Mouse (Mus musculus): ENCODE measurements at regions not wholly inside any gene's neighbourhood (a gene's known extent, or its start where the extent isn't known, plus 50 kb on each side); places are given as distances from the start of the nearest gene placed in this dataset.

DNA sequence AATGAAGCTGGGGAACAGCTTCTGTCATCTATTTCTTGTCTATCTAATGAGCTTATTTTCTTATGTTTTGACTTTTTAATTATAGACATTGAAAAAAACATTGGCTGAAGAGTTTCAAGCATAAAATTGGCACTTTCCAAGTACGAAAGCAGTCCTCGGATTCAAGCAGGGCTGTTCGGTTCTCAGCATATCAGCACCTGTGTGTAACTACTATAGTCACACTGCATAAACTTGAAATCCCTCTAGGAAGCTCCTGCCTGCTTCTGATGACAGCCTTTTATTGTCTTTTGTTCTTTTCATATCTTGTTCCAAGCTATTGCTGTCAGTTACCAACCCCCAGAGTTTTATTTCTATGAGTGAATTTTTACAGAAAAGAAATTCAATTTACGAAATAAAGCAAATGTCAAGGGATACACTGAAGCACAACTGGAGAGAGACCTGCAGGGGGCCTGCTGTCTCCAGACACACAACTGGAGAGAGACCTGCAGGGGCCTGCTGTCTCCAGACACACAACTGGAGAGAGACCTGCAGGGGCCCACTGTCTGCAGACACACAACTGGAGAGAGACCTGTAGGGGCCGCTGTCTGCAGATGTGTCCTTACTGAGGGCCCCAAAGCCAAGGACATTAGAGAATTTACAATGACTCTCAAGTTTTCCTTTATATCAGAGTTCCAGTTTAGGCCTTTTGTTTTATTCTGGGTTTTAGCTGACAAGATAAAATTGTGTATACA lies 165.3 kb downstream of the Fam198b start:
- no peaks in the 10 kb centered on the region for H3K4me1 ChIP-seq (ENCODE audit: control insufficient read depth in 1 of 2, insufficient read depth in 2 of 2)
- no peak overlapping the region for H3K27ac ChIP-seq (ENCODE audit: insufficient read depth, low read depth)
- no peaks in the 10 kb centered on the region for H3K9me3 ChIP-seq (replicated peaks; ENCODE audit: low read length)
- H3K4me3 ChIP-seq (replicated peaks in 1 of 3; ENCODE audit: low read depth in 2 of 3, low read length in 2 of 3, poor library complexity in 1 of 3), result no peak overlapping the region
- in situ Hi-C loops (cut with MboI; ENCODE audit: low pct_ligation_motif_present, low pct_unique_long_range_greater_than_20kb, low sequenced_read_pairs), result no loop called here
- dilution Hi-C loops (cut with MboI; ENCODE audit: extremely low pct_ligation_motif_present, extremely low pct_unique_long_range_greater_than_20kb, low sequenced_read_pairs), result no loop called here
- H3K4me2 ChIP-seq (ENCODE audit: insufficient read depth, low read depth, poor library complexity, severe bottlenecking), result no peak overlapping the region
- no peak for DNase-seq (ENCODE audit: extremely low read depth)
- no peak for TF ChIP-seq EP300 (IDR thresholded peaks at IDR 0.05; ENCODE audit: low read length)
- H3K79me2 ChIP-seq (replicated peaks; ENCODE audit: control insufficient read depth, extremely low read depth, insufficient read depth, poor library complexity, severe bottlenecking), result no peaks in the 10 kb centered on the region
- H3K9ac ChIP-seq (ENCODE audit: insufficient read depth, low read depth), result no peak overlapping the region
- no peaks in the 10 kb centered on the region for H3K27me3 ChIP-seq (replicated peaks)
- no peaks in the 10 kb centered on the region for H3K36me3 ChIP-seq (replicated peaks in 1 of 2; ENCODE audit: control insufficient read depth in 1 of 2, insufficient read depth in 1 of 2, low read length in 1 of 2)

DNA sequence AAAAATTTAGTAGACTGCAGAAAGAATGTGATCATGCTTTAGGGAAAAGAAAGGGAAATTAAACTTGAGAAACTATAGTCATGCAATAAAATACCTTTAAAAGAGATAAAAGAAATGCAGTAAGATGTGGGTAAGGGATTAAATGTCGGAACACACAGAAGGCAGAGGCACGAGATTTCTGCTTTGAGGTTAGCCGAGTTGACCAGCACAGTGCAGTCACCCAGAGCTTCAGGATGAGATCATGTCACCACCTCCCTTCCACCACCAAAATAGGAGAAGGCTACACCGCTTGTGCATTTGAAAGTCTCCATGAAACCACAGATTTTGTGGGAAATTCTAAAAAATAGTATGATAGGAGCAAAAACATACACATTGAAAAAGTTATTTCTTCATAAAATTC lies 166.6 kb downstream of the Fam198b start:
- in situ Hi-C loops (cut with MboI; ENCODE audit: low pct_ligation_motif_present, low pct_unique_long_range_greater_than_20kb, low sequenced_read_pairs), result no loop called here
- H3K4me1 ChIP-seq (ENCODE audit: control insufficient read depth in 1 of 2, insufficient read depth in 2 of 2), result no peaks in the 10 kb centered on the region
- dilution Hi-C loops (cut with MboI; ENCODE audit: extremely low pct_ligation_motif_present, extremely low pct_unique_long_range_greater_than_20kb, low sequenced_read_pairs), result no loop called here
- H3K9ac ChIP-seq (ENCODE audit: insufficient read depth, low read depth), result no peak overlapping the region
- H3K36me3 ChIP-seq (replicated peaks in 1 of 2; ENCODE audit: control insufficient read depth in 1 of 2, insufficient read depth in 1 of 2, low read length in 1 of 2), result no peaks in the 10 kb centered on the region
- no peak for TF ChIP-seq MYC (IDR thresholded peaks at IDR 0.05; ENCODE audit: low read depth, low read length)
- no peak for DNase-seq (ENCODE audit: extremely low read depth)
- H3K79me2 ChIP-seq (replicated peaks; ENCODE audit: control insufficient read depth, extremely low read depth, insufficient read depth, poor library complexity, severe bottlenecking), result no peaks in the 10 kb centered on the region
- no peaks in the 10 kb centered on the region for H3K27me3 ChIP-seq (replicated peaks)
- no peak overlapping the region for H3K27ac ChIP-seq (ENCODE audit: insufficient read depth, low read depth)
- H3K4me2 ChIP-seq (ENCODE audit: insufficient read depth, low read depth, poor library complexity, severe bottlenecking), result no peak overlapping the region
- no peak overlapping the region for H3K4me3 ChIP-seq (replicated peaks in 1 of 3; ENCODE audit: low read depth in 2 of 3, low read length in 2 of 3, poor library complexity in 1 of 3)
- H3K9me3 ChIP-seq (replicated peaks; ENCODE audit: low read length), result no peaks in the 10 kb centered on the region

DNA sequence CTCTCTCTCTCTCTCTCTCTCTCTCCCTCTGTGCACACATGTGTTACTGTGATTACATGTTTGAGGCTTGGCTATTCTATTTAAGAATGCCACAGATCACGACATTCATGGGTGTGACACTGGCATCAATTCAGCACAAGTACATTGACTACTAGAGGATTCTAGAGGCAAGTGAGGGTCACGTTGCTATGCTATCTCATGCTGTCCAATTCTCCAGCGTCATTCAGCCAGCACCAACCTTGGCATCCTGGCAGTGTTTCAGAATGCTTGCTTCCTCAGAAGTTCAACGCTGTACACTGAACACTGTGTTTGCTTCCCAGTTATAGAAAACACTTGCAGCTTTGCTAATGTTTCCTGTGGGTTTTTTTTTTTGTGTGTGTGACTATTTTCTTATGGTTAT lies 167.6 kb downstream of the Fam198b start:
- Histone ChIP-seq H3K79me2 (replicated peaks; ENCODE audit: control insufficient read depth, extremely low read depth, insufficient read depth, poor library complexity, severe bottlenecking) (no peaks in the 10 kb centered on the region), H3K27me3 (replicated peaks) (no peaks in the 10 kb centered on the region), H3K9me3 (replicated peaks; ENCODE audit: low read length) (no peaks in the 10 kb centered on the region), H3K4me1 (ENCODE audit: control insufficient read depth in 1 of 2, insufficient read depth in 2 of 2) (no peaks in the 10 kb centered on the region), H3K36me3 (replicated peaks in 1 of 2; ENCODE audit: control insufficient read depth in 1 of 2, insufficient read depth in 1 of 2, low read length in 1 of 2) (no peaks in the 10 kb centered on the region), H3K4me3 (replicated peaks in 1 of 3; ENCODE audit: low read depth in 2 of 3, low read length in 2 of 3, poor library complexity in 1 of 3) (no peak overlapping the region), H3K4me2 (ENCODE audit: insufficient read depth, low read depth, poor library complexity, severe bottlenecking) (no peak overlapping the region), H3K27ac (ENCODE audit: insufficient read depth, low read depth) (no peak overlapping the region), H3K9ac (ENCODE audit: insufficient read depth, low read depth) (no peak overlapping the region)
- in situ Hi-C loops (cut with MboI; ENCODE audit: low pct_ligation_motif_present, low pct_unique_long_range_greater_than_20kb, low sequenced_read_pairs), result no loop called here
- DNase-seq (ENCODE audit: extremely low read depth), result no peak
- dilution Hi-C loops (cut with MboI; ENCODE audit: extremely low pct_ligation_motif_present, extremely low pct_unique_long_range_greater_than_20kb, low sequenced_read_pairs), result no loop called here
- TF ChIP-seq MAX (IDR thresholded peaks at IDR 0.05; ENCODE audit: low read length) (no peak), ZKSCAN1 (IDR thresholded peaks at IDR 0.05; ENCODE audit: borderline replicate concordance, low read depth, low read length) (no peak), EP300 (IDR thresholded peaks at IDR 0.05; ENCODE audit: low read length) (no peak), HCFC1 (IDR thresholded peaks at IDR 0.05; ENCODE audit: low read depth, low read length) (no peak), MAFK (IDR thresholded peaks at IDR 0.05; ENCODE audit: insufficient replicate concordance, low read length) (no peak), TCF12 (IDR thresholded peaks at IDR 0.05; ENCODE audit: low read depth, low read length) (no peak), RAD21 (IDR thresholded peaks at IDR 0.05; ENCODE audit: low read depth, low read length) (no peak), SMC3 (IDR thresholded peaks at IDR 0.05; ENCODE audit: low read depth, low read length) (no peak), JUN (IDR thresholded peaks at IDR 0.05; ENCODE audit: insufficient read depth, low read depth, low read length) (no peak), UBTF (IDR thresholded peaks at IDR 0.05; ENCODE audit: low read depth, low read length) (no peak), ZNF384 (IDR thresholded peaks at IDR 0.05; ENCODE audit: low read depth, low read length) (no peak), MAZ (IDR thresholded peaks at IDR 0.05; ENCODE audit: low read depth, low read length) (no peak)
